In genomic region chr12:8969828-8970227, GRCm38 (mm10) we compare ENCODE assay signal across 9 mouse cellular contexts. TPM values are rescaled to one million over a fixed set of nuclear protein-coding genes. Genes with fewer than 3 reads are reported as not detected.
DNase-seq lines count a peak whose midpoint lies in the region; ATAC-seq and TF ChIP-seq lines count a peak whose summit lies in the region.
"Had no signal": no experiment of that assay in that cellular context is flagged by ENCODE, and none has a peak within 500 bp of the region (broad histone marks: within the 10 kb centered on the region; RNA-seq: fewer than 3 reads in every experiment).

No protein-coding gene starts in this region.

- peaks cover 7% of the 10 kb centered on the region; the same call in 1 of the 2 replicates for H3K27me3 ChIP-seq in midbrain, embryonic 10.5 days (ENCODE audit: low read depth, poor library complexity, severe bottlenecking)
- no peaks in the 10 kb centered on the region for H3K27me3 ChIP-seq in midbrain, embryonic 16.5 days (ENCODE audit: control insufficient read depth, insufficient read depth, low read depth, low read length)
- no peaks in the 10 kb centered on the region for H3K27me3 ChIP-seq in kidney, adult 2 months (replicated peaks; ENCODE audit: control insufficient read depth, insufficient read depth, low read length)
- peaks cover 14% of the 10 kb centered on the region; the same call in 1 of the 2 replicates for H3K27me3 ChIP-seq in liver, embryonic 11.5 days (replicated peaks; ENCODE audit: control insufficient read depth, insufficient read depth, low read length)

- H3K4me2 ChIP-seq in midbrain, embryonic 16.5 days (ENCODE audit: low read length), result no peak overlapping the region
- H3K4me2 ChIP-seq in liver, embryonic 11.5 days, result no peak overlapping the region
- H3K4me2 ChIP-seq: liver, embryonic 15.5 days had no signal

- no peak overlapping the region for H3K4me3 ChIP-seq in midbrain, embryonic 10.5 days
- no peak overlapping the region for H3K4me3 ChIP-seq in midbrain, embryonic 16.5 days (ENCODE audit: low read depth, low read length)
- H3K4me3 ChIP-seq in kidney, adult 2 months (ENCODE audit: insufficient read depth, low read depth, low read length), result no peak overlapping the region
- no peak overlapping the region for H3K4me3 ChIP-seq in liver, embryonic 11.5 days (ENCODE audit: low read depth, low read length)
- H3K4me3 ChIP-seq: liver, embryonic 15.5 days had no signal

- no peaks in the 10 kb centered on the region for H3K36me3 ChIP-seq in midbrain, embryonic 10.5 days
- H3K36me3 ChIP-seq in midbrain, embryonic 16.5 days (ENCODE audit: control insufficient read depth, insufficient read depth, low read length), result no peaks in the 10 kb centered on the region
- H3K36me3 ChIP-seq in kidney, adult 2 months (ENCODE audit: control insufficient read depth, insufficient read depth, low read length), result no peaks in the 10 kb centered on the region
- H3K36me3 ChIP-seq in liver, embryonic 11.5 days (ENCODE audit: control insufficient read depth, insufficient read depth, low read length), result no peaks in the 10 kb centered on the region
- H3K36me3 ChIP-seq: liver, embryonic 15.5 days had no signal

- no peak for TF ChIP-seq POLR2A in kidney, adult 2 months (IDR thresholded peaks at IDR 0.05; ENCODE audit: low read depth, low read length)

- no peaks in the 10 kb centered on the region for H3K9me3 ChIP-seq in midbrain, embryonic 10.5 days (replicated peaks)
- H3K9me3 ChIP-seq in midbrain, embryonic 16.5 days (replicated peaks; ENCODE audit: control insufficient read depth, low read length, poor library complexity, severe bottlenecking), result no peaks in the 10 kb centered on the region
- no peaks in the 10 kb centered on the region for H3K9me3 ChIP-seq in liver, embryonic 11.5 days (ENCODE audit: control insufficient read depth, low read length)
- H3K9me3 ChIP-seq: liver, embryonic 15.5 days had no signal

- 55% methylated on average over 9 of the region's 9 CpGs for WGBS in midbrain, embryonic 10.5 days
- WGBS in midbrain, embryonic 16.5 days, result 51% methylated on average over 9 of the region's 9 CpGs
- 12% methylated on average over 9 of the region's 9 CpGs for WGBS in kidney, adult 2 months
- 23% methylated on average over 9 of the region's 9 CpGs for WGBS in liver, embryonic 11.5 days

- no peak for TF ChIP-seq CTCF in kidney, adult 2 months (conservative IDR thresholded peaks at IDR 0.05; ENCODE audit: insufficient read depth, insufficient read length, low read depth, low read length)

- ATAC-seq in midbrain, embryonic 16.5 days, result no peak
- peak; percentile 73 for ATAC-seq in megakaryocyte progenitor cell, adult 5-6 weeks (replicated peaks; ENCODE audit: poor library complexity)
- no peak for ATAC-seq in liver, embryonic 11.5 days (replicated peaks; ENCODE audit: low FRiP score)

- peaks cover 16% of the 10 kb centered on the region for H3K4me1 ChIP-seq in midbrain, embryonic 10.5 days
- H3K4me1 ChIP-seq in midbrain, embryonic 16.5 days (ENCODE audit: control insufficient read depth, insufficient read depth, low read length), result peaks cover 9% of the 10 kb centered on the region
- H3K4me1 ChIP-seq in kidney, adult 2 months (ENCODE audit: control insufficient read depth, insufficient read depth, low read length), result peaks cover 4% of the 10 kb centered on the region; the same call in 1 of the 2 replicates
- H3K4me1 ChIP-seq in liver, embryonic 11.5 days (replicated peaks; ENCODE audit: control insufficient read depth, insufficient read depth, low read length), result peaks cover 5% of the 10 kb centered on the region; the same call in 1 of the 2 replicates

- no peak overlapping the region for H3K9ac ChIP-seq in midbrain, embryonic 16.5 days (ENCODE audit: low read depth, low read length)
- no peak overlapping the region for H3K9ac ChIP-seq in liver, embryonic 11.5 days (ENCODE audit: low read depth, low read length)
- H3K9ac ChIP-seq: liver, embryonic 15.5 days had no signal

- no peak overlapping the region for H3K27ac ChIP-seq in midbrain, embryonic 10.5 days (replicated peaks)
- no peak overlapping the region for H3K27ac ChIP-seq in midbrain, embryonic 16.5 days (ENCODE audit: low read length)
- H3K27ac ChIP-seq in kidney, adult 2 months (ENCODE audit: insufficient read depth, low read depth, low read length), result no peak overlapping the region
- H3K27ac ChIP-seq in liver, embryonic 11.5 days (ENCODE audit: low read depth, low read length), result no peak overlapping the region
- H3K27ac ChIP-seq: liver, embryonic 15.5 days had no signal

- DNase-seq in midbrain, embryonic 10.5 days (ENCODE audit: low spot score), result peak; percentile 34
- peak; percentile 37 to 62 for DNase-seq in gastrocnemius, postnatal 36 days
- DNase-seq in kidney, adult 2 months, result peak; percentile 69
- DNase-seq in layer of hippocampus, adult 11-12 months (ENCODE audit: low spot score), result no peak
- no peak for DNase-seq in liver, embryonic 11.5 days (ENCODE audit: low spot score)
- no peak for DNase-seq in spleen, adult 18-20 months

- intact Hi-C loops in gastrocnemius, postnatal 36 days (cut with DNase I), result no loop called here

RNA-seq across cellular contexts. Expression of gene Wdr35, which starts 3.9 kb away (rescaled TPM):
- polyA plus RNA-seq in midbrain, embryonic 10.5 days (2016; fragmentation: Nextera tagmentation; extraction: Ambion mirVana), result 24.7 and 26.8 TPM in 2 replicates
- 25.4 and 25.5 TPM in 2 replicates for polyA plus RNA-seq in midbrain, embryonic 16.5 days (2015; fragmentation: Nextera tagmentation; extraction: Ambion mirVana)
- 10 to 100 TPM in 1 of 2 experiments, 1 to 10 TPM in 1; 9.3 to 10.6 TPM for total RNA-seq in gastrocnemius, postnatal 36 days (2021)
- polyA plus RNA-seq in kidney, adult 2 months (2012; rRNA removed), result 5.3 and 6.0 TPM in 2 replicates
- total RNA-seq in megakaryocyte progenitor cell, adult 5-6 weeks (2015), result 1.3 and 1.8 TPM in 2 replicates
- total RNA-seq in megakaryocyte progenitor cell, adult 5-6 weeks (2017), result 0.79 and 3.8 TPM in 2 replicates
- 3.9 and 6.5 TPM in 2 replicates for polyA plus RNA-seq in liver, embryonic 11.5 days (2014; fragmentation: Nextera tagmentation; extraction: Ambion mirVana)

RNA-seq across cellular contexts. Expression of gene Matn3, which starts 22.1 kb away (rescaled TPM):
- polyA plus RNA-seq in midbrain, embryonic 10.5 days (2016; fragmentation: Nextera tagmentation; extraction: Ambion mirVana), result 2.7 and 4.7 TPM in 2 replicates
- 0.11 and 0.15 TPM in 2 replicates for polyA plus RNA-seq in midbrain, embryonic 16.5 days (2015; fragmentation: Nextera tagmentation; extraction: Ambion mirVana)
- under 1 TPM; 0.12 to 0.59 TPM for total RNA-seq in gastrocnemius, postnatal 36 days (2021)
- not detected in 2 replicates for polyA plus RNA-seq in kidney, adult 2 months (2012; rRNA removed)
- not detected in 2 replicates for total RNA-seq in megakaryocyte progenitor cell, adult 5-6 weeks (2015)
- total RNA-seq in megakaryocyte progenitor cell, adult 5-6 weeks (2017), result not detected in 2 replicates
- polyA plus RNA-seq in liver, embryonic 11.5 days (2014; fragmentation: Nextera tagmentation; extraction: Ambion mirVana), result 0.37 and 0.40 TPM in 2 replicates

RNA-seq across cellular contexts. Expression of gene Laptm4a, which starts 48.4 kb away (rescaled TPM):
- polyA plus RNA-seq in midbrain, embryonic 10.5 days (2016; fragmentation: Nextera tagmentation; extraction: Ambion mirVana), result 144 and 174 TPM in 2 replicates
- 190 and 201 TPM in 2 replicates for polyA plus RNA-seq in midbrain, embryonic 16.5 days (2015; fragmentation: Nextera tagmentation; extraction: Ambion mirVana)
- 100 to 1,000 TPM; 214 to 221 TPM for total RNA-seq in gastrocnemius, postnatal 36 days (2021)
- polyA plus RNA-seq in kidney, adult 2 months (2012; rRNA removed), result 256 and 291 TPM in 2 replicates
- 73.2 and 76.6 TPM in 2 replicates for total RNA-seq in megakaryocyte progenitor cell, adult 5-6 weeks (2015)
- total RNA-seq in megakaryocyte progenitor cell, adult 5-6 weeks (2017), result 111 and 119 TPM in 2 replicates
- 128 and 129 TPM in 2 replicates for polyA plus RNA-seq in liver, embryonic 11.5 days (2014; fragmentation: Nextera tagmentation; extraction: Ambion mirVana)

RNA-seq across cellular contexts. Expression of gene Ttc32, which starts 60.0 kb away (rescaled TPM):
- 23.2 and 24.3 TPM in 2 replicates for polyA plus RNA-seq in midbrain, embryonic 10.5 days (2016; fragmentation: Nextera tagmentation; extraction: Ambion mirVana)
- polyA plus RNA-seq in midbrain, embryonic 16.5 days (2015; fragmentation: Nextera tagmentation; extraction: Ambion mirVana), result 6.0 and 7.0 TPM in 2 replicates
- 10 to 100 TPM; 17.5 to 23.0 TPM for total RNA-seq in gastrocnemius, postnatal 36 days (2021)
- polyA plus RNA-seq in kidney, adult 2 months (2012; rRNA removed), result 18.0 and 22.7 TPM in 2 replicates
- 41.9 and 43.1 TPM in 2 replicates for total RNA-seq in megakaryocyte progenitor cell, adult 5-6 weeks (2015)
- 23.2 and 29.7 TPM in 2 replicates for total RNA-seq in megakaryocyte progenitor cell, adult 5-6 weeks (2017)
- 22.2 and 24.2 TPM in 2 replicates for polyA plus RNA-seq in liver, embryonic 11.5 days (2014; fragmentation: Nextera tagmentation; extraction: Ambion mirVana)

Comparison
In these comparisons a context has a peak if more than half of its experiments do, and no peak if none do; other contexts are left out.
1. DNase-seq: peak in midbrain, embryonic 10.5 days (single experiment), gastrocnemius, postnatal 36 days (2 of 2) and kidney, adult 2 months (single experiment); none in layer of hippocampus, adult 11-12 months (single experiment), liver, embryonic 11.5 days (single experiment) and spleen, adult 18-20 months (0 of 2).